Comparison of ENCODE assay signal across 8 mouse cellular contexts in genomic region chr2:118975855-118976254, GRCm38 (mm10). TPM values are rescaled to one million over a fixed set of nuclear protein-coding genes. Genes with fewer than 3 reads are reported as not detected.
DNase-seq lines count a peak whose midpoint lies in the region; ATAC-seq and TF ChIP-seq lines count a peak whose summit lies in the region.

No protein-coding gene starts in this region.

- peak overlapping the region; percentile 79 for H3K4me3 ChIP-seq in gastrocnemius, adult 2 months
- peak overlapping the region; percentile 58 for H3K4me3 ChIP-seq in hindbrain, embryonic 15.5 days

- TF ChIP-seq CTCF in gastrocnemius, adult 2 months (IDR thresholded peaks at IDR 0.05), result no peak

- peaks cover 37% of the 10 kb centered on the region for H3K27me3 ChIP-seq in hindbrain, embryonic 15.5 days

- intact Hi-C loops in gastrocnemius, adult 2 months (cut with DNase I), result loop anchor here (10.0 kb wide), 2 partner anchors 211 to 341 kb away; partner anchors contain the start of gene Ccdc9b

- peak overlapping the region; percentile 93 for H3K4me2 ChIP-seq in hindbrain, embryonic 15.5 days

- H3K4me1 ChIP-seq in hindbrain, embryonic 15.5 days (replicated peaks), result peaks cover 15% of the 10 kb centered on the region

- H3K9me3 ChIP-seq in hindbrain, embryonic 15.5 days, result no peaks in the 10 kb centered on the region

- DNase-seq in gastrocnemius, adult 2 months, result no peak
- DNase-seq in gastrocnemius, postnatal 10 days, result no peak
- DNase-seq in thymus, postnatal 14 days, result peak; percentile 72
- DNase-seq in thymus, postnatal 4 days, result no peak
- peak; percentile 7 for DNase-seq in lung, postnatal 14 days
- DNase-seq in adrenal gland, adult (ENCODE audit: inconsistent age in 2 of 2, low spot score in 1 of 2), result no peak
- DNase-seq in thymus, postnatal 0 days (ENCODE audit: low spot score), result no peak

- H3K9ac ChIP-seq in hindbrain, embryonic 15.5 days, result peak overlapping the region; percentile 58

- H3K27ac ChIP-seq in gastrocnemius, adult 2 months, result peak overlapping the region; percentile 80
- H3K27ac ChIP-seq in hindbrain, embryonic 15.5 days (replicated peaks), result no peak overlapping the region

- no peaks in the 10 kb centered on the region for H3K36me3 ChIP-seq in hindbrain, embryonic 15.5 days

- ATAC-seq in hindbrain, embryonic 15.5 days (ENCODE audit: low FRiP score, low read depth), result peak; percentile 10; the same call in 1 of the 2 replicates

- WGBS in hindbrain, embryonic 15.5 days, result 1% methylated on average over 15 of the region's 15 CpGs

RNA-seq across cellular contexts. Expression of gene Chst14, which starts 49.6 kb away (rescaled TPM):
- 1 to 10 TPM; 1.6 to 2.3 TPM for total RNA-seq in gastrocnemius, adult 2 months (2021)
- 10 to 100 TPM in 1 of 2 experiments, 1 to 10 TPM in 1; 9.8 to 11.3 TPM for total RNA-seq in gastrocnemius, postnatal 10 days (2021)
- polyA plus RNA-seq in hindbrain, embryonic 15.5 days (2015; fragmentation: Nextera tagmentation; extraction: Ambion mirVana), result 6.2 and 6.9 TPM in 2 replicates
- 6.6 and 7.7 TPM in 2 replicates for polyA plus RNA-seq in thymus, postnatal 0 days (2015; fragmentation: Nextera tagmentation; extraction: Ambion mirVana)

RNA-seq across cellular contexts. Expression of gene Ccdc32, which starts 53.3 kb away (rescaled TPM):
- total RNA-seq in gastrocnemius, adult 2 months (2021), result 1 to 10 TPM; 3.2 to 4.8 TPM
- 1 to 10 TPM; 7.4 to 8.2 TPM for total RNA-seq in gastrocnemius, postnatal 10 days (2021)
- 37.0 and 39.0 TPM in 2 replicates for polyA plus RNA-seq in hindbrain, embryonic 15.5 days (2015; fragmentation: Nextera tagmentation; extraction: Ambion mirVana)
- polyA plus RNA-seq in thymus, postnatal 0 days (2015; fragmentation: Nextera tagmentation; extraction: Ambion mirVana), result 20.5 and 21.3 TPM in 2 replicates

RNA-seq across cellular contexts. Expression of gene Rpusd2, which starts 58.7 kb away (rescaled TPM):
- total RNA-seq in gastrocnemius, adult 2 months (2021), result 1 to 10 TPM; 2.8 to 3.4 TPM
- total RNA-seq in gastrocnemius, postnatal 10 days (2021), result 1 to 10 TPM; 3.8 to 4.3 TPM
- 3.7 and 4.8 TPM in 2 replicates for polyA plus RNA-seq in hindbrain, embryonic 15.5 days (2015; fragmentation: Nextera tagmentation; extraction: Ambion mirVana)
- polyA plus RNA-seq in thymus, postnatal 0 days (2015; fragmentation: Nextera tagmentation; extraction: Ambion mirVana), result 4.0 and 5.4 TPM in 2 replicates

Comparison
In these comparisons a context has a peak if more than half of its experiments do, and no peak if none do; other contexts are left out.
1. DNase-seq: peak in thymus, postnatal 14 days (single experiment) and lung, postnatal 14 days (single experiment); none in gastrocnemius, adult 2 months (single experiment), gastrocnemius, postnatal 10 days (single experiment), thymus, postnatal 4 days (single experiment), adrenal gland, adult (0 of 2) and thymus, postnatal 0 days (single experiment).